Mouse (Mus musculus) thymus, postnatal 36 days (tissue): Measurements from ENCODE around the gene Cep78.
A peak's percentile ranks its signal among the peaks of the same experiment; 100 is the strongest.

Experiments used
- DNase-seq, 2 experiments: peaks; one replicate each; pipeline ENCODE4 v3.0.0; 2022; ENCODE audit warnings: mixed read lengths in 2 of 2

The Cep78 gene

GRCm38 (mm10) chr19:15964533-15964932, 20.3 kb downstream of the Cep78 start:
- no peak for DNase-seq

- DNase-seq = no peak
Observed at GRCm38 (mm10) chr19:15963011-15963695, 21.6 kb downstream of the Cep78 start.

- no peak for DNase-seq
Observed at GRCm38 (mm10) chr19:15962313-15962712, 22.5 kb downstream of the Cep78 start.

GRCm38 (mm10) chr19:15950225-15950624, 34.6 kb downstream of the Cep78 start:
- no peak for DNase-seq

- no peak for DNase-seq
Observed at GRCm38 (mm10) chr19:15948867-15949266, 35.9 kb downstream of the Cep78 start.

- no peak for DNase-seq
Observed at GRCm38 (mm10) chr19:15948426-15948825, 36.4 kb downstream of the Cep78 start.

GRCm38 (mm10) chr19:15947237-15947636, 37.6 kb downstream of the Cep78 start, which contains the start of gene Psat1:
Psat1 (minus strand) TSS chr19:15947337.
- DNase-seq = no peak

- no peak for DNase-seq
Observed at GRCm38 (mm10) chr19:15946663-15947062, 38.1 kb downstream of the Cep78 start.

- DNase-seq = no peak
Observed at GRCm38 (mm10) chr19:15943117-15943423, 41.7 kb downstream of the Cep78 start.

GRCm38 (mm10) chr19:15942421-15943116, 42.2 kb downstream of the Cep78 start:
- no peak for DNase-seq

- no peak for DNase-seq
Observed at GRCm38 (mm10) chr19:15941399-15941798, 43.4 kb downstream of the Cep78 start.

GRCm38 (mm10) chr19:15925719-15926045, 59.1 kb downstream of the Cep78 start:
- no peak for DNase-seq

- peak; percentile 82 to 85 for DNase-seq
Observed at GRCm38 (mm10) chr19:15924866-15925718, 59.7 kb downstream of the Cep78 start.

GRCm38 (mm10) chr19:15924181-15924865, 60.5 kb downstream of the Cep78 start:
- peak; percentile 60 to 62 for DNase-seq

GRCm38 (mm10) chr19:15923426-15923825, 61.4 kb downstream of the Cep78 start:
- peak; percentile 8 to 20 for DNase-seq

- no peak for DNase-seq
Observed at GRCm38 (mm10) chr19:15919336-15919735, 65.5 kb downstream of the Cep78 start.

GRCm38 (mm10) chr19:15918111-15918510, 66.7 kb downstream of the Cep78 start:
- no peak for DNase-seq

GRCm38 (mm10) chr19:15913249-15913997, 71.4 kb downstream of the Cep78 start:
- no peak for DNase-seq

- DNase-seq = no peak
Observed at GRCm38 (mm10) chr19:15911441-15911840, 73.3 kb downstream of the Cep78 start.

GRCm38 (mm10) chr19:15910987-15911386, 73.8 kb downstream of the Cep78 start:
- DNase-seq = no peak

GRCm38 (mm10) chr19:15910488-15910887, 74.3 kb downstream of the Cep78 start:
- DNase-seq = no peak

GRCm38 (mm10) chr19:15908016-15908415, 76.8 kb downstream of the Cep78 start:
- DNase-seq = no peak
